Mouse (Mus musculus) left cerebral cortex, postnatal 36 days (tissue): ENCODE measurements around the gene Tti1. TPM values are rescaled to one million over a fixed set of nuclear protein-coding genes. Genes with fewer than 3 reads are reported as not detected.
"Not testable (repeated sequence)": the region's sequence is repeated elsewhere in the genome, so short reads cannot be mapped to it uniquely, and the experiment has no call there.

ENCODE experiments used
- DNase-seq, 2 experiments: peaks; one replicate each; pipeline ENCODE4 v3.0.0; 2021 to 2022; ENCODE audit warnings: low spot score in 2 of 2, mixed read lengths in 1 of 2
- intact Hi-C: fragments of 180-260 bp; cut with DNase I; formaldehyde crosslinking; loops from one replicate; pipeline ENCODE4 v1.15.1; 2025
- total RNA-seq, 2 experiments: library from RNA; stranded (reverse); gene quantifications; 2 replicates each; pipeline ENCODE4 v1.2.3; 2021

Gene Tti1
- total RNA-seq, result 10 to 100 TPM; 19.7 to 21.1 TPM

DNA sequence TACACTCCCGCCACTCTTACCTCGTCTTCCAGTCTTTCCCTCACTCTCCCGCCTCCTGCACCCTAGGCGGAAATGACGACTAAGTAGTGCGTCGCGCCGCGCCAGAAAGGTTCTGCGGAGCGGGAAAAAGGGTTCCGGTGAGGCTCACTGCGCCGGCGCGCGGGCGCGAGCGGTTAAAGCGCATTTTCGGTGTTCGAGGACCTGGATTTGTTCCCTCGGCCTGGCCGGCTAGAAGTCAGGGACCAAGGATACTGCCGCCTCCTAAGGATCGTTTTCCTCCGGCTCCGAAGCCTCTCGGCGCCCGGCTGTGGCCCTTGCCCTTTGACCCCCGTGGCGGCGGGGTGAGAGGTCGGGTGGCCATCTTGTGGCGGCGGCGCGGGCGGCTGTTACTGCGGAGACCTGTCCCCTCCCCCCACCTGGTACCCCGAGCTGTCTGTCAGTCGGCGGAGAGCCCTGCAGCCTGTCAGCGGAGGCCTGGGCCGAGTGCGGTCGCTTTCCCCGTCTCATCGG is at the start of gene Tti1, which contains the start of gene Rprd1b:
Tti1 (minus strand) TSS at position 80 of the 510 bp plus-strand sequence.
Rprd1b (plus strand) TSS at position 144 of the 510 bp plus-strand sequence.
- peak; percentile 95 to 96 for DNase-seq
- intact Hi-C loops, result no loop called here

DNA sequence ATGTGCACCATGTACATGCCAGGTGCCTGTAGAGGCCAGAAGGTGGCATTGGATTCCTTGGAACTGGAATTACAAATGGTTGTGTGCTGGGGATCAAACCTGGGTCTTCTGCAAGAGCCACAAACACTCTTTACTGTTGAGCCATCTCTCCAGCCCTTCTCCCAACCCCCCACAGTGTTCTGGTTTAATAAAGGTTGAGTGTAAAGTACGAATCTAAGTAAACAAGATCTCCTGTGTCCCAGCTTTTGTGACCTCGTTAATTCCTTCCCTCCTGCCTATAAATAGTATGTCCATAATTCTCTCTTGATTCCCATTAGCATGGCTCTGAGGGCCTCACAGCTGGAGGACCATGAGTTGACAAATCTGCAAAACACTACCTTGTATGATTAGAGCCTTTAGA is 49.7 kb upstream of the Tti1 start:
- intact Hi-C loops, result no loop called here

DNA sequence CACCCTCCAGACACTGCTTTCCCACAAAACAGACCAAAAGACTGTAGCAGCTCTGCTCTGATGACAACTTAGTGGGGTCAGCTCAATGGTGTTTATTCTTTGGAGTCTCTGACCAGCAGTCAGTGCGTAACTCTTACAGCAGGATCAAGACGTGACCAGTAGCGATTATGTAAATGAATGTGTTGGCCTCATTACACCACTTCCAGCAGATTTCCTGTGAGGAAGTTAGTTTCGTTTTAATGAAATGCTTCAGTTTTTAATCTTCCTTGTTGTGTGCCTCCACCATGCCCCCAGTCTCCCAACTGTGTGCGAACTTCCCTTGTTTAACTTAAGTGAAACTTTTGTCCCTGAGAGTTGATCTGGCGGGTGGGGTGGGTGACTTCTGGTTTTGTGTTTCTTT is 48.5 kb upstream of the Tti1 start:
- intact Hi-C loops, result no loop called here
- DNase-seq, result no peak

More for the DNA sequence above, 49.7 kb upstream of the Tti1 start:
- DNase-seq, result no peak

DNA sequence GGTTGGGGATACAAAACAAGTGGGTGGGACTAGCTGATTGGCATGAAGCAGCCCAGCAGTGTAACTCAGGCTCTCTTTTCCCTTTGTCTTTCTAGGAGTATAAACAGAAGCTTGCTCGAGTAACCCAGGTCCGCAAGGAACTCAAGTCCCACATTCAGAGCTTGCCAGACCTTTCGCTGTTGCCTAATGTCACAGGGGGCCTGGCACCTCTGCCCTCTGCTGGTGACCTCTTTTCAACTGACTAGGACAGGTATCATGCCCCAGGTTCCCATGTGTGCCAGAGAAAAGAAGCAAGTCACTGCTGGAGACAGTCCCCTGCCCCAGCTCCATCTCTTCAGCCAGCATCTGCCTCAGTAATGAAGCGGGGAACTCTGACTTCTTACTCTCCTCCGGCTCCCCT is 46.6 kb upstream of the Tti1 start:
- DNase-seq, result no peak
- intact Hi-C loops, result no loop called here

DNA sequence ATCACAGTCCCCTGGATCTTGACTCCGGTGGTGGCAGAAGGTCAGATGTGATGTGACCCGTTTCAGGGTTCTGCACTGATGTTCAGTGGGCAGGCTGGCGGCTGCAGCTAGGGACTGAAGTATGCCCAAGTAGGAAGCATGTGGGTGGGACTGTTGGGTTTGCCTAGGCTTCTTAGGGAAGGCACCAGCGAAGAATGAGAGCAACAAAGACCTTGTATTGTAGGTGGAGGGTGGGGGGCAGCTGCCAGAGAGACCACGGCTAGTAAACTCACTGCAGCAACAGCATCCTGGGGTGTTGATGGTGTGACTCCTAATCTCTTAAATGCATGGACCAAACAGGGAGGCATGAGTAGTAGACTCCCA is 43.4 kb upstream of the Tti1 start:
- intact Hi-C loops, result no loop called here
- no peak for DNase-seq

DNA sequence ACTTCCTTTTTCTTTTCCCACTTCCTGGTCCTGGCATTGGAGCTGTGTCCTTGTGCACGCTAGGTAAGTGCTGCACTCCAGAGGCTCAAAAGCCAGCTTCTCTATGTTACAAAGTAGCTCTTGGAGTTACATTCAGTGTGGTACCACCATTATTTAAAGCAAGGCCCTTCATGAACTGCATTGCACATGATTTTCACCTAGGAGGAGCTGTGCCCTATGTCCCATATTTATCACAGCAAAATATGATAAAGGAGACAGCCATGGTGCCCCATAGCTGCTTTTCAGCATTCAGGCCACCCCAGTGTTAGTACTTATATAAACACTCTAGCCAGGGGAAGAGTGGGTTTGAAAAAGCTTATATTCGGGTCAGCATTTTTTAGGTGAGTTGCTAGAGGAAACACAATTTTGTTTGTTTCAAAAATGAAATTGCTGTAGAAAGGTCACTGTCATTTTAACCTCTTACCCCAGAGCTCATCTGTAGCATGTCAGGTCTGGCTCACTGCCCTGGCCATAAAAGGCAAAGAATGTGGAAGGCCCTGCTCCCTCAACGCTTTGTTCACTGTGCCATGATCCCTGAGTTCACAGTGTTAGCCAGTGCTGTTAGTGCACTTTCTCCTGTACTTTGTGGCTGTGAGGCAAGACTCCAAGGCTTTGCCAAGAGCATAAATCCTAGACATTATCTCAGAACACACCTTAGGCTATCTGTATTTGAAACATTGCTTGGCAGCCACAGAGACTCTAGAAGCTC is 42.8 kb upstream of the Tti1 start:
- intact Hi-C loops, result no loop called here
- no peak for DNase-seq

DNA sequence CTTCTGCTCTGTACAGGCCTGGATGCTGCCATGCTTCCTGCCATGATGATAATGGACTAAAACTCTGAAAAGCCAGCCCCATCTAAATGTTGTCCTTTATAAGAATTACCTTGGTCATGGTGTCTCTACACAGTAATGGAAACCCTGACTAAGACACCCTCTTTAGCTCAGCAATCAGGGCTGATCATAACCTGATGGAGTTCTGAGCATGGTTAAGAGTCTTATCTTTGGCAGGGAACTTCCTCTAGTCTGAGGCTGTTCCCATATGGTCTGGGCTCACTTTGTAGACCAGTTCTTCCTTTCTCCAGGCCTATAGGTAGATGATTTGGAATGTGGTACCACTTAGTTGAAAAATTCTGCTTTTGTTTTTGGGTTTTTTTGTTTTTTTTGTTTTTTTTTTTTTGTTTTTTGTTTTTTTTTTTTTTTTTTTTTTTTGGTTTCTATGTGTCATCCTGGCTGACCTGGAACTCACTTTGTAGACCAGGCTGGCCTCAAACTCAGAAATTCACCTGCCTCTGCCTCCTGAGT is 40.3 kb upstream of the Tti1 start:
- intact Hi-C loops, result loop anchor here (10.0 kb wide), 1 partner anchor 276 kb away; no protein-coding TSS in a partner anchor
- DNase-seq, result no peak

DNA sequence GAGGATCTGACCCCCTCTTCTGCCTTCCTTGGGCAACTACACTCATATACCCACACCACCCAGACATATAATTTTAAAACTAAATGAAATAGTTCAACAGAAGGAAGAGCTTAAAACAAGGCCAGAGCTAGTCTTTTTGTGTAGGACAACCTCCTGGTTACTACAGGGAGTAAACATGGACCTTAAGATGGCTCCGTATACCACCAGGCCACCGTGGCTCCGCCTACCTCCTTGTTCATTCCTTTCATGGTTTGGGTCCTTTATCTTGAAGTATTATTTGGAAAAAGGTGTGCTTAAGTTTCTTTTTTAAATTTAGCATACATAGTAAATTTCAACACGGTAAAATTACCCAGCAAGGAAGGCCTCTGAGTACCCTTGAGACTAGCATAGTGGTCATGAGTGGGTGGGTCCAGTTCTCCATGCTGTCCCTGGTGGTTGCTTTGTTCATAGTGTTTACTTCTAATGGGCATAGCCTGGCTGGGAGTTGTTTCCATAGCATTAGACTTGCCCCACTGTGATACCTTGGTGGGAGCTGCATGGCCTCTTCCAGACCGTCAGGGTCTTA is 39.1 kb upstream of the Tti1 start:
- intact Hi-C loops, result loop anchor here (10.0 kb wide), 1 partner anchor 277 kb away; no protein-coding TSS in a partner anchor
- DNase-seq, result no peak

DNA sequence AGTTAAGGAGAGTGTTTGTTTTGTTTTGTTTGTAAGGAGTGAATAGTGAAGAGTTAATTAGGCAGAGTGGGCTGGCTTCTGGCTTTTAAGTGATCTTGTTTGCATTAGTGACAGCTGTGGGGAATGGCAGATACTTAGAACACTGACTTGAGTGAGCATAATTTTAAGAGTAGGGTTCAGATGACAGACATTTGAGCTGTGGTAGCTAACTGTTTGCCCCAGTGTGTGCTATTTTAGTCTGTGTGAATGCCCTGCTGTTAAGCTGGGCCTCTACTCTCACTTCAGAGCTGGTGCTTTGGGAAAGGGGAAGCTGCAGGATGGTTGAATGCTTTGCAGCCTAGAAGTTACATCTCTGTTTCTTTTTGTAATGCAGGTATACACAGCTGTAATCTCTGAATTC is 38.2 kb upstream of the Tti1 start:
- intact Hi-C loops, result loop anchor here (10.0 kb wide), 1 partner anchor 278 kb away; no protein-coding TSS in a partner anchor
- DNase-seq, result no peak

DNA sequence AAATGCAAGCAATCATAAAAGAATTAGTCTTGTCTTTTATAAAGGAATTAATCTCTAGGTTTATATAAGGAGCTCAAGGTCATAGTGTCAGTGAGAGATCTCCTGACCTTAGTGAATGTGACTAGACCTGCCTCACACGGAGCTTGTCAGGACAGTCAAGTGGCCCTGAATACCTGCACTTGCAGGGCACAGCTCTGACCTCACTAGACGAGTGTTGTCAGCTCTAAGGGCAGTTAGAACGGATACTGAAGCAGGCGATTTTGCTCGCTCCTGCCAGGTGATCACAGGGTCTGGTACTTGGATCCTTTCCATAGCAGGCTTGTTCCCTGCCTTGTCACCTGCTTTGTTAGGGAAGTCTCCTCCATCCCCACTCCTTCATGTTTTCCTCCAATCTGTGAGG is 36.8 kb upstream of the Tti1 start:
- intact Hi-C loops, result loop anchor here (10.0 kb wide), 1 partner anchor 280 kb away; no protein-coding TSS in a partner anchor
- no peak for DNase-seq

DNA sequence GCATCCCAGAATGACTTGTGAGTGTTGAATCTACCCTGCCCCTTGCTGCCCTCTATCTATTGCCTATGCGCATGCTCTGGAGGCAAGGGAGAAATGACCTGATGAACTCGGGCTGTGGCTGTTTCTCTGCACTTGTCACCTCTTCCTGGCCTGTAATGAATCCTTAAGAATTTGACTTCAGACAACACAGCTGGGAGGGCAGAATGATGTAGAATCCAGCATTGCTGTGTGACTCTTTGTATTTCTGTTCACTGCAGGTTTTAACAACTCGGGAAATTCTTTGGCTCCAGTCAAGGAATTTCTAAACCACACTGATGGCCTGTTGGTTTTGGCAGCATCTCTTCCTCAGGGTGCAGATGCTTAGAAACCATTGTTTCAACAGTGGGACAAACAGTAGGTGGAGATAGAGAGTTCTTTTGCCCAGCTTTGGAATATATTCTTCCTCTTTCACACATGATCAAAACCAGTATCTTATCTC is 36.4 kb upstream of the Tti1 start:
- no peak for DNase-seq
- intact Hi-C loops, result loop anchor here (5.0 to 10.0 kb wide), 2 partner anchors 138 to 280 kb away; no protein-coding TSS in a partner anchor

DNA sequence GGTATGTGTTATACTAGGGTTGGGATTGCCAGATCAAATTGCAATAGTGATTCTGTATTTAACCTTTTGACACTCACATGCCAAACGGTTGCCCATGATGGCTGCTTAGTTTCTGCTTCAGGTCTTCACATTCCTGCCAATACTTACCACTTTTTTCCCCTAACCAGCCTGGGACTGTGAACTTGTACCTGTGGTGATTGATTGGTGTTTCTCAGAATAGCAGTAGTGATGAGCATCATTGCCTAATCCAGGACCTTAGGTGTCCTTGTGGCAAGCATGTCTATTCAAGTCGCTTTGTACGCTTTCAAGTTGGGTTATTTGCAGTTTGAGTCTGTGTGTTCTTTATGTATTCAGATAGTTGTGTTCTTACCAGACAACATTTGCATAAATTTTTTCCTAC is 34.8 kb upstream of the Tti1 start:
- intact Hi-C loops, result loop anchor here (5.0 to 10.0 kb wide), 2 partner anchors 139 to 282 kb away; no protein-coding TSS in a partner anchor
- no peak for DNase-seq

DNA sequence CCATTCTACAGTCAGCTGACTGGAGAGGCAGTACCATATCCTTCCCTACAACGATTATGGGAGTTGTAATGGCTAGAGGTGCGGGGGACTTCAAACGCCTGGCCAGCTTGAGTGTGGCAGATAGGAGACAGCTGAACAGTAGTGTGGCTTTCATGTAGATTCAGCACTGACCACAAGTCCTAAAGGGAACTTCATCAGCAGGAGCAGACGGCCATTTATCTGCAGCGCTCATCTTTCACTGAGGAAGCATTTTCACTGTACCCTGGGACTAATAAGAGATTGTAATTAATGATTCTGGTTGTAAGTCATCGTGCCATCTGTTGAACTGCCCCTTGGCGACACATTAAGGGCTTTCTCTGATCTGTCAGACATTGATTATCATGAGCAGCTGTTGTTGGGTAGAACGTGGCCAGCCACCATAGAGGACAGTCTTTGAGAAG is 31.5 kb upstream of the Tti1 start:
- DNase-seq, result no peak
- intact Hi-C loops, result loop anchor here (5.0 to 10.0 kb wide), 2 partner anchors 143 to 285 kb away; no protein-coding TSS in a partner anchor

DNA sequence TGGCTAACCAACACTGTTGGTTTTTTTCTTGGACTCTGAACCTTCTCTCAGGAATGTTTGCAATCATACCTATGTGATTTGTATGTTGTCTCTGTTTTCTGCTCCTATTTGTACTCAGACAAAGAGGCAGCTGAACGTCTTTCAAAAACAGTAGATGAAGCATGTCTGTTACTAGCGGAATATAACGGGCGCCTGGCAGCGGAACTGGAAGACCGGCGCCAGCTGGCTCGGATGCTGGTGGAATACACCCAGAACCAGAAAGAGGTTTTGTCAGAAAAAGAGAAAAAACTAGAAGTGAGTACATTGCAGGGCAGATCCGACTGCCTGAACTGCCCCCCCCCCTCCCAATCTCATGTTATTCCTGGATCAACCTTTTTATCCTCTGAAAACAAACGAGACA is 30.3 kb upstream of the Tti1 start:
- peak in 1 of 2 experiments; percentile 30 for DNase-seq
- intact Hi-C loops, result no loop called here

DNA sequence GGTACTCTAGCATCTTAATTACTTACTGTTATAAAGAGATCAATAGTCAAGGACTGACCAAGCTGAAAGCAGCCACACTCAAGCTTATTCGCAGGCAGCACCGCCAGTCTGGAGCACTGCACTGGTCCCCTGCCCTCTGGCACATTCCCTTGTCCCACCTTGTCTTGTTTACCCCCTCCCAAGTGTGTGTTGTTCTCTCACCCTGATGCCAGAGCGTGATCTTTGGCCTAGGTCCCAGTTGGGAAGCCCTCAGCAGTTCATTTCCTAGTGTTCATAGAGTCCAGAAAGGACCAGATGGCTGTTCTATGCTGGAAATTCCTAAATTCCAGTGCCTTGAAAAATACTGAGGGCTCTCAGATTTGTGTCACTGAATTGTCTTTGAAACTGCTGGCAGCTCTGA is 28.8 kb upstream of the Tti1 start:
- no peak for DNase-seq
- intact Hi-C loops, result no loop called here

DNA sequence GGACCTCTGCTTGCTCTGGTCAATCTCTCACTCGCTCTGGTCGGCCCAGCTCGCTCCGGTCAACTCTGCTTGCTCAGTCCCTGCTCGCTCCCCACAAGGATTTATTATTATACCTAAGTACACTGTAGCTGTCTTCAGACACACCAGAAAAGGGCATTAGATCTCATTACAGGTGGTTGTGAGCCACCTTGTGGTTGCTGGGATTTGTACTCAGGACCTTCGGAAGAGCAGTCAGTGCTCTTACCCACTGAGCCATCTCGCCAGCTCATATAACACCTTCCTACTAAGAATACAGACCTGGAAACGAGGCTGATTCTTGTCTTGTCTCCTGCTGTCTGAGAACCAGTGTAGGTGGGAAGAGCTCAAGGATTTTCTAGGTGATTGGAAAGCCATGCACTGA is 27.1 kb upstream of the Tti1 start:
- intact Hi-C loops, DNase-seq: not testable (repeated sequence)

DNA sequence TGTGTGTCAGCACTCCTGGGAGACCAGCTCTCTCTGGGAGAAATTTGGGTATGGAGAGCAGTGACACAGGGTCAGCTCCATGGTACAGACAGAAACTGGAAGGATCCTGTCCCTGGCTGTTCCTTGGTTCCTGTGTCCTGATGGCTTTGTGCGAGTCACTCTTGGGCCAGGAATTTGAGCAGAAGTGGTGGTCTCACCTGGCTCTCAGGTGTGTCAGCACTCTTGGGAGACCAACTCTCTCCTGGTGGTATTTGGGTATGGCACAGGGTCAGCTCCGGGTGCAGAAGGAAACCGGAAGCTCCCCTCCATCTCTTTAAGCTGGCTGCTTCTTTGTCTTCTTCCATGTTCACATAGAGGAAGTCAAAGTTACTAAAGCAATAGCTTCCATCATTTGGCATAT is 26.4 kb upstream of the Tti1 start:
- intact Hi-C loops, result no loop called here
- no peak for DNase-seq

DNA sequence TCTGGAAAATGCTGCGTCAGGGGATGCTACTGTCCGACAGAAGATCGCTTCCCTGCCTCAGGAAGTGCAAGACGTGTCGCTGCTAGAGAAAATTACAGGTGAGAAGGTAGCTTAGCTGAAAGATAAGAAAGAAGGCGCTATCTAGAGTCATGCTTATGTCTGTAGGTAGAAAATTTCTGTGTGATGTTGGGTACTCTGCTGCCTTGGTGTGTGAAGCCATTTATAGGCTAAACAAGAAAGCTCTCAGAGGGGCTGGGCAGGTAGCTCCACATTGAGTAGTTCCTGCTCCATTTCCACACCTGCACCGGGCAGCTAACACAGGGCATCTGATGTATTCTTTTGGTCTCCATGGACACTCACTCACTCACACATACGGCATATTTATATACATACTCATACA is 21.9 kb upstream of the Tti1 start:
- DNase-seq, result no peak
- intact Hi-C loops, result no loop called here

DNA sequence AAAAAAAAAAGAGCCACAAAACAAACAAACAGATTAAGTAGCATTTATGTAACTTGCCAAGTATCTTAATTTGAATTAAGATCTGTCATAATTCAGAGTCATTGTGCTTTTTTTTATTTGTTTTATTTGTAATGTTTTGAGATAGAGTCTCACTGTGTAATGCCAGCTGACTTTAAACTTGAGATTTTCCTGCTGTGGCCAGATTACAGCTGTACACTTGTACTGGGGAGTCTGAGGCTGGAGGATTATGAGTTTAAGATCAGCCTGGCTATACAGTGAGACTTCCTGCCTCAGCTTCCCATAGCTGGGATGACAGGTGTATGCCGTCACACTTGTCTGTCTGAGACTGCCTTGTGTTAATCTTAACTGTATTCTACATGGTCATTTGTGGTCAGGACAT is 20.5 kb upstream of the Tti1 start:
- intact Hi-C loops, result loop anchor here (5.0 kb wide), 2 partner anchors 159 to 441 kb away; no protein-coding TSS in a partner anchor
- DNase-seq, result no peak

DNA sequence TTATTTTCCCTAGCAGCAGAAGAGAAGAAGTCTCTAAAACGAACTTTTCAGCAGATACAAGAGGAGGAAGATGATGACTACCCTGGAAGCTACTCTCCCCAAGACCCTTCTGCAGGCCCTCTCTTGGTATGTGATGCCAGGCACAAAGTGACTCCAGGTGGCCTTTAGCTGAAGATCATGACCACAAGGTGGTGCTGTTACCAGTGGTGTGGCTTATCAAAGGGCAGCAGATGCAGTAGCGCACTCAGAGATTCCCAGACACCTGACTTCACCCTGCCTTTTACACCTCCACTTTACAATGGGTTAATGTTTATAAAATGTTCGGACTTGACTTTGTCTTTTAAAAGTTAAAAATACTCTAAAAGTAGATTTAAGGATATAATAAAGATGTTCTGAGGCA is 19.7 kb upstream of the Tti1 start:
- DNase-seq, result no peak
- intact Hi-C loops, result loop anchor here (5.0 kb wide), 2 partner anchors 159 to 441 kb away; no protein-coding TSS in a partner anchor
